Mouse (Mus musculus) retina, postnatal 7 days (tissue): ENCODE data around the gene Kif5a.
"Not testable (repeated sequence)": the region's sequence is repeated elsewhere in the genome, so short reads cannot be mapped to it uniquely, and the experiment has no call there.

Experiments used
- DNase-seq: peaks from one replicate; pipeline ENCODE4 v3.0.0-alpha.2; 2012; ENCODE audit warnings: low read depth, low spot score

Gene Kif5a

DNA sequence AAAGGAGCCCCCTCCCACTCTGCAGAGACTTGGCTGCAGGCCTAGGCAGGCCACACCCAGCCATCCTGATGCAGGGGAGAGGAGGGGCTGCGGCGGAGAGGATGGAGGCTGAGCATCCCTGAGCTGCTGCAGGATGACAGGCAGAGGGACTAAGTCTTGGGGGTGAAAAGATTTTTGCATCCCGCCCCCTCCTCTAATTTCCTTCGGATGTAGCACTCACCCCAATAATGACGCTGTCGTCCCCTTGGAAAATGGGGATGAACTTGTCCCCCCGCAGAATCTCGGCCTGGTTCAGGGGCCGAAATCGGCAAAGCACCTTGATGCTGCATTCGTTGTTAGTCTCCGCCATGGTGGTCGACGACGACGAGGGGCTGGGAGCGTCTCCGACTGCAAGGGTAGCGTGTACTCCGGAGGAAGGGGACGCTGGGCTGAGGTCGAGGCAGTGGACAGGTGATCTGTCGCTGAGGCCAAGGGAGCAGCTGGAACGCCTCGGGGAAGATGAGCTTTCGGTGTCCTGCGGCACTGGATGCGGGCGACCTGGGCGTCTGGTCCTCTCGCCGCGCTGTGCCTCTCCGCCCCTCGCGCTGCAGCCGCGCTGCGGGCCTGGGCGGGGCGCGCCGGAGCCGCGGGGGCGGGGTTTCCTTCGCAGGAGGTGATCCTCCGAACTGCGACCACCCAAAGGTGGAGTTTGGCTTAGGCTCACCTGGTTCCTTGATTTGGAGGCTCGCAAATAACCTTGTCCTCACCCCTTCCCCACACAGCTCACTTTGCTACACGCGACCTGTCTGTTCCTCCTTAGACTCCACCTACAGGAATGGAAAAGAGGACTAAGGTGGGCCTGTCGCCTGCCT, at the start of gene Kif5a:
Gene Kif5a (minus strand): TSS at position 801 of the 851 bp plus-strand sequence.
- DNase-seq: no peak

DNA sequence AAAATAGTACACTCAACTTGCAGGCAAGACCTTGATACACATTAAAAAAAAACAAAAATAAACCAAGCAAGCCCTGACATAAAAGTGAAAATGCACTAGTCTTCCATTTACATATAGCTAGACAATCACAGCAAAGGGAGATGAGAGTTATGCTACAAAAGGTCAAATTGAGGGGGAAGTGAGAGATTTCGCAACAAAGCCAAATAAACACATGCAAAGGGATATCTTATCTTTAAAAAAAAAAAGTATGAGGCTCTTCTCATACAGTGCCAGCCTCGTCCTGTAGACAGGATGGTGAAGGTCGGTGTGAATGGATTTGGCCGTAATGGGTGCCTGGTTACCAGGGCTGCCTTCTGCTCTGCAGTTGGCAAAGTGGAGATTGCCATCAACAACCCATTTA, 49.7 kb upstream of the Kif5a start:
- no peak for DNase-seq

DNA sequence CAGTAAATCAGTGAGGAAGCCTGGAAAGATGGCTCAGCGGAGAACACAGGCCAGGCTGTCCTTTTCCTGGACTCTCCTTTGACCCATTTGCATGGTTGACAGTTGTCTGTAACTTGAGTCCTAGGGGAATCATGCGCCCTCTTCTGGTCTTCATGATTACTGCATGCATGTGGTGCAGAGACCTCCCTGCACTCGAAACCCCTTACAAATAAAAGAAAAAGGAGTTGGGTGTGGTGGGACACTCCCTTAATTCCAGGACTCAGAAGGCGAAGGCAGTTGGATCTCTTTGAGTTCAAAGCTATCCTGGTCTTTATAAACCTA, 49.2 kb upstream of the Kif5a start:
- peak; percentile 79 for DNase-seq

DNA sequence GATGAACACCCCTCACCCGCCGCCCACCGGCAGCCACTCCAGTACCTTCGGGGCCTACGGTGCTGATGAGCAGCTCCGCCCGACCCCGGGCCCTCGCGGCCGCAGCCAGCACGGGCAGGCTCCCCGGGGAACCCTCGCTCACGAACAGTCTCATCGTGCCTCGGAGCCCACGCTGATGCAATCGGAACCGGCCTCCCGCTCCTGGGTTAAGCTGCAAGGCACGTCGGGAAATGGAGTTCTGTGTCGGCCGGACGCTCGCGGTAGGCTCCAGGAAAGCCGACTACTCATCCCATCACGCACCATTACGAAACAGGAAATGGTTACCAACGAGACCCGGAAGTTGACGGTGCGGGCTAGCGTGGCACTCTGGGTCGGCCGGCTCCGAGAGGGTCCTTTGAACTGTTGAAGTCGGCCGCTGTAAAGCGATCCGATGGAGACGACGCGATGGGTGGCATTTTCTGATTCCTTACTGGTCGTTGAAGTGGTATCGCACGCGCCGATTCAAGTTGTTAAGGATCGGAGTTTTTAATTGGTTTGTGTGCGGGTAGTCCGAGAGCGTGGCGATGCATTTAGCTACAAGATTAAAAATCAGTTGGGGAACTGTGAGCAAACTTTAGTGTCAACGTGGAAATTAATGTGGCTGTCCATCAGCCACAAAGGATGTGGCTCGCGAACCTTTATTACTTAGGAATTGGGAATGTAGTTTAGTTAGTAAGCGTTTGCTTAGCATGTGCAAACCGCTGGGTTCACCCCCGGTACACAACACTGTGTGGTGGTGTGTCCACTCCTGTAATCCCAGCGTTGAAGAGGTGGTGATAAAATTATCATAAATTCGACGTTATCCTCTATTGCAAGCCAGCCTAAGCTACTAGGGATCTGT, 48.6 kb upstream of the Kif5a start, which contains the start of gene Mars:
Gene Mars (minus strand): TSS at position 311 of the 880 bp plus-strand sequence.
- DNase-seq: peak; percentile 96

DNA sequence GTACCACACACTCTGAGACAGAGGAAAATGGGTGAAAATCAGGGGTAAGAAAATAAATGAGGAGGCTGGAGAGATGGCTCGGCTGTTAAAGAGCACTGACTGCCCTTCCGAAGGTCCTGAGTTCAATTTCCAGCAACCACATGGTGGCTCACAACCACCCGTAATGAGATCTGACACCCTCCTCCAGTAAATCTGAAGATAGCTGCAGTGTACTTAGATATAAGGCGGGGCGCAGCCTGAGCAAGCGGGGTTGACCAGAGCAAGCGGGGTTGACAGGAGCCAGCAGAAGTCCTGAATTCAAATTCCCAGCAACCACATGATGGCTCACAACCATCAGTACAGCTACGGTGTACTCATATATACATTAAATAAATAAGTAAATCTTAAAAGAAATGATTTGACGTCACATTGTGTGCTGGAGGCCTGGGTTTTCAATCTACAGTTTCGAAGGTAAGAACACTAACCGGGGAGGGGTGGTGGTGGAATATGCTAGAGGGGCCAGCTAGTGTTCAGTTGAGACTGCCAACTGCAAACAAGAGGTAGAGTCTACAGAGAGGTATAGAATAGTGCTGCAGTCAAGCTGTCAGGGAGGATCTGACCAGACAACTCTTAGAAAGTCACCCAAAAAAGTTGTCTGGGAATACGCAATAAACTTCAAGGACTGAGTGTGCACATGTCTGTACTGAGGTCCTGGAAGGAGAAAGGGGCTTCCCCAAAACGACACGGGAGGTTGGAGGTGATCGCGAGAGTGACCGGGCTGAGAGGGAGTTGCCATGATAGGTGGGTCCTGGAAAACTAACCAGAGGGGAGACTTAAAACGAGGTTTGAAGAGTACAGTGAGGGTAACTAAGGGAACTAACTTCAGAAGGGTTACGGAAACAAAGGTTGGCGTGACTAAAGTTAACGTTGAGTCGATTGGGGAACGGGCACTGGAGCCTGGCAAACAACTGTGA, 47.7 kb upstream of the Kif5a start:
- no peak for DNase-seq

- not testable (repeated sequence) for DNase-seq
Observed at GRCm38 (mm10) chr10:127309167-127309566, 46.0 kb upstream of the Kif5a start.

DNA sequence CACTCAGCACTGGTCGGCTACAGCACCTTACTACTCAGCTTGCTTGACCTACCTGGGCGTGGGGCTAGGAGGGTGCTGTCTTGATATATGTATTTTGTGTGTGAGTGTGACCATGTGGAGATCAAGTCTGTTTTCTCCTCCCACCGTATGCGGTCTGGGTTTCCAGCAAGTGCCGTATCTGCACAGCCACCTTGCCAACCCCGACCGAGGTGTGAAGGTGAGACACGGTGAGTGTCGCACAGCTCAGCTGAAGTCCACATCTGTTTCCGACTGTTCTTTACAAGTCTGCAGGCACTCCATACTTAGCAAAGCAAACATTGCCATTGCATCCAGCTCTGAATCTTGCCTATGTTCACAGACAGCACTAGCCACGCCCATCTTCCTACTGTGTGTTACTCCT, 40.0 kb upstream of the Kif5a start:
- DNase-seq: no peak

- no peak for DNase-seq
Observed at GRCm38 (mm10) chr10:127300361-127300760, 37.2 kb upstream of the Kif5a start.

DNA sequence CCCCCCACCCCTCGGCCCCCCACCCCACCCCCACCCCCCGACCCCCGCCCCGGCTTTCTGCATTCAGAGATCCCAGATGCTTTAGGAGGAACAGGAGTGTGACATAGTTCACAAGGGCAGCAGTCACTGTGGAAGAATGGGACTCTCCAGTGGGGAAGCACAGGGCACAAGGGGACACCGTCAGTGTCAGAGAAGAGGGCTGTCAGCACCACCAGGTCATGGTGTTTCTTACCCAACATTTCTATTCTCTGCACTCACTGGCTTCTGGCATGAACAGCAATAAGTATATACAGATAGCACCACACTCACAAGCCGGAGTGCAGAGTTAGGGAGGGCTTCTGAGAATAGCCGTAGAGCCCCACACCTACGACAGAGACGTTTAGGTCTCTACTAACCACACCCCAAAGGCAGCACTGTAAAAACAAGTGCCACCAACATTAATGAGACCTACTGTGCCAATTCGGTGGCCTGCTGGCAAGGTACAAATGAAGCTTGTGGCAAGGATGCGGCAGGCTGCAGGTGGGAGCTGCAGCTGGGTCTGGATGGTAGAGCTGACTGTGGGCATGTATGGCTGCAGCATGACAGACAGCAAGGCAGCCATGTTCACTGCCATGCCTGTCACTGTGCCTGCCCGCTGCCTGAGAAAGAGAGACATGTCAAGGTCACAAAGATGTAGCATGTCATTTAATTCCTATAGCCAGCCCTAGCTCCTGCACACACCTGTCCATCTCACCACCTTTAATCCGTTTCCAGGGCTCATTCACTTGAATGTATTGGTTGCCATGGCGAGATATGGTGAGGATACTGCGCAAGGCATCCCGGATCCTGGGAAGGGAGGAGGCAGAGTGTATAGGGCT, 34.1 kb upstream of the Kif5a start:
- DNase-seq: no peak

DNA sequence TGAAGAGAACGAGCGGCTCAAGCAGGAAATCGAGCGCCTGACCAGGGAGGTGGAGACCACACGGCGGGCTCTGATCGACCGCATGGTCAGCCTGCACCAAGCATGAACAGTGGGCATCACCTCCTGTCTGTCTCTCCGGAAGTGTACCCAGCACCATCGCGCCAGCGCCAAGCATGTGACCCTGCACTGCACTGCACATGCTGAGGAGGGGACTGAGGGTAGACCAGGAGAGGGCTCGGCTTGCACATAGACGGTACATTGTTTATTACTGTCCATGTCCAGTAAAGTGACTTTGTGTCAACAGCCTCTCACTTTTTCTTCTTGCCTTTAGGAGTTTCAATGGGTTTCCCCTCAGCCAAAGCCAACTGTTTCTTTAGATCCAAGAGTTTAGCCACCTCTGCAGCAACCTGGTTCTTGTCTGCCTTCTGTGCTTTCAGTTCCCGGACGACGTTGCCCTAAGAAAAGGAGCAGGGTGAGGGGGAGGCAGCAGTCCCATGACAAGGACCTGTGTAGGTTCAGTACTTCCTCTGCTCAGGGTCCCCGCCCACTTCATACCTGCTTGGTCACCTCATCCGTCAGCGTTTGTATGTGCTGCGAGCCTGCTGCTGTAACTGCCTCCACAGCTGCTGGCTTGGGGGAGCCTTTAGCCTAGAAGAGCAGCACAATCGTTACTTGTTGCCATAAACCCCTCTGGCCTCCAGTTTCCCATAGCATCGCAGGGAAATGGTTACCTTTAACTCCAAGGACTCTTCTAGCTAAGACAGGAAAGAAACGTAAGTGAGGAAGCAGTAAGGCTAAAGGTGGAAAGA, 33.0 kb upstream of the Kif5a start:
- DNase-seq: no peak

- no peak for DNase-seq
Observed at GRCm38 (mm10) chr10:127294895-127295510, 31.9 kb upstream of the Kif5a start.

GRCm38 (mm10) chr10:127293590-127294113, 30.5 kb upstream of the Kif5a start:
- DNase-seq: no peak

DNA sequence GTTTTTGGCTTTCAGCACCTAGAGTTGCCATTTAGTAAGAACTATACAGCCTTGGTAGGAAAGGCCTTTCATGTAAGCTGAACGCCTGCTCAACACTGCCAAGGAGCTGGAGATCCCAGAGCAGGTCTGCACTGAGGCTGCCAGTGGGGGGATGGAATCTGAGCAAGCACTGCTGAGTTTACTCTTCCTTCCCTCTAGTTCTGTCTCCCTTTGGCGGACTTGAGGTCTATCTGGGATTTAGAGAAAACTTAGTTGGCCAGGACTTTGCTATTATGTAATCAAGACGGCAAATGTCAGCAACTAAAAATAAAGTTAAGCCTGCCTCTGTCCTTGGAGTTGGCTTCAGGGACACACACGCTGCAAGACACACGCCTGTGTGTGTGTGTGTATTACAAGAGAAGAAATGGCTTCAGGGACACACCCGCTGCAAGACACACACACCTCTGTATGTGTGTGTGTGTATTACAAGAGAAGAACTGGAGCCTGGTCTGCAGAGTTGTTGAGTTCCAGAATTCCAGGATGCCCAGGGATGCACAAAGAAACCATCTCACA, 29.9 kb upstream of the Kif5a start:
- no peak for DNase-seq

DNA sequence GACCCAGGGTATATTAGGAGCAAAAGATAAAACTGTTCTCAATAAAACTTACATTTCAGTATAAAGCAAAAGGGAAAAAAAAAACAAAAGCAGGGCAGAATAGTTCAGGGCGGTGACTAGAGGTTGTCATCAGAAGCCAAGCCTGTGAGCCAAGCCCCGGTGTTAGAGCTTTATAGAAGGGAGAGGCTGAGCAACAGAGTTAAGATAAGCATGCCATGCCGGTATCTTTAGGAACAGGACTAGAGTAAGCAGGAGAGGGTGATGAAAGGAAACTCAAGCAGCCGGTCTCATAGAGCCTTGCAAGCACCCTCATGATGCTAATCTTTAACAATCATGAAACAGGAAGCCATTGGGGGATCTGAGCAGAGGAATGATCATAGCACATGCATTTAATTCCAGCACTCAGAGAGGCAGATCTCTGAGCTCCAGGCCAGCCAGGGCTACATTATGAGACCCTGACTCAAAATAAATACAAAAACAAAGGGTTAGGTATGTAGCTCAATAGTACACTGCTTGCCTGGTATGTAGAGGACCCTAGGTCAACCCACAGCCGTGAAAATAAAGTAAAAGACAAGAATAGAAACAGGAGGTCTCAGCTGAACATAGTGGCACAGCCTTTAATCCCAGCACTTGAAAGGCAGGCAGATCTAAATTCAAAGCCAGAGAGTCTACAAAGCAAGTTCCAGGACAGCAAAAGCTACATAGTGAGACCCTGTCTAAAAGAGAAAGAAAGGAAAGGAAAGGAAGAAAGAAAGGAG, 28.9 kb upstream of the Kif5a start:
- DNase-seq: no peak

DNA sequence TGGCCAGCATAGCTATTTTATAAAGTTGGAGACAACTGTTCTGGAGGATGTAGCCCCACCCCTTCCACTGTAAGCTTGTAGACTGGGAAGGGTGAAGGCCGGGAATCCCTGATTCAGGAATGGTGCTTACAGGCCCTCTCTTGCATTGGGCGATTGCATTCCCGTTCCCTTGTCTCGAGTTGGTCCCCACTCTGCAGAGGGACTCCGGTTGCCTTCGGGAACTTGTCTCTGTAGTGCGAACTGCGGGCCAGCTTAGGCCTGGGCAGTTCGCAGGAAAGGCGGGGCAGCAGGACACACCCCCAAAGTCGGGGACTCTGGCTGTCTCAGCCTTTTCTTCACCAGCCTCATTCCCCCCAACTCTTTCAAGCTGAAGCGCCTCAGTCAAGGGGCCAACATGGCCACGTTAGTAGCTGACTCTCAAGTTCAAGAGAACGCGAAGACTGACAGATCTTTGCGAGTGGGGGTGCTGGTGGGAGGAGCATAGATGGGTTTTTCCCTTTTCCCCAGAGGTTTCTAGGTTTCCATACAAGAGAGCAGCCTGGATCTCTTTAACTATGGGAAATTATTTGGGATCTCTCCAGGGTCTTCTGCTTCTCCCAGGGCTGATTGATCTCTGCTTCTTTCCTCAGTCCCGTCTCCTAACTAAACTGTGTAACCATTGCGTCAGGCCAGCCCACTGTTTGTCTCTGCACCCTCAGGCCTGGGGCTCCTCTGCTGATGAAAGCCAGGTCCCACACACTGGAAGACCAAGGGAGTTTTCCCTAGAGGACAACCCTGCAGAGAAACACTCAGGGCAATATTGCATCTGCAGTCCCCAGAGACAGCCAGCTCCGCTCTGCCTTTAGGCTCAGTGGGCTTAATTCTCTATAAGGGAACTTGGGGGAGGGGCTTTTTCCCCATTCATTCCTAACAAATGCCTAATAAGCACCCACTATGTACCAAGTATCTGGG, 28.1 kb upstream of the Kif5a start:
- DNase-seq: no peak

DNA sequence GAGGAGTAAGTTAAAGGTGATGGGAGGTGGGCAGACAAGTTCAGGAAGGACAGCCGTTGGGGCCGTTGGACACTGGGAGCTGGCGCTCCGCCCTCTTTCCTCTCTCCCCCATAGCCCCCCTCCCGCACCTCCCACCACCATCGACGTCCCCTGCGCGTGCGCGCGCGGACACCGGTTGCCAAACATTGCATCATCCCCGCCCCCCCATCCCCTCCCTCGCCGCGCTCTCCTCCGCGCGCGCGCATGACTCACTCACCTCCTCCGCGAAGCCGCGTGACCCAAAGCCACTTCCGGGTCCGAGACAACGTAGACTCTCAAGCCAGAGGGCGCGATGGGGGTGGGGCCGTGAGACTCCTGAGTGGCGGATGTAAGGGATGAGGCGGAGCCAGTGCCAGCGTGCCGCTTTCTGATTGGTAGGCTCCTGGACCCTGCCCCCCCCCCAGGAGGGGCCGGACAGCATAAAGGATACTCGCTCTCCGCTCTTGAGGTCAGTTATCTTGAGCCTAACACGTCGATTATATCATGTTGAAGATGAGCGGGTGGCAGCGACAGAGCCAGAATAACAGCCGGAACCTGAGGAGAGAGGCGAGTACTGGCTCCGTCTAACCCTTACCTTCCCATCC, 27.3 kb upstream of the Kif5a start:
- peak; percentile 100 for DNase-seq
